Mouse (Mus musculus) olfactory bulb, adult 2 months (tissue): ENCODE data around the gene Elf1.

Experiments used
- CTCF ChIP-seq: fragments of 200-500 bp; IDR thresholded peaks from 2 replicates; pipeline ENCODE4 v1.5.1; 2012; ENCODE audit warnings: low read depth, mild to moderate bottlenecking, low read length, moderate library complexity; ENCODE audit not compliant: insufficient read depth
- POLR2A ChIP-seq: fragments of 200-500 bp; IDR thresholded peaks from 2 replicates; pipeline ENCODE4 v1.6.1; 2012; ENCODE audit warnings: mild to moderate bottlenecking, low read depth, low read length, moderate library complexity; ENCODE audit not compliant: insufficient read depth

- TF ChIP-seq CTCF (no peak), POLR2A (no peak)
Observed at GRCm38 (mm10) chr14:79441441-79441840, 39.6 kb upstream of the Elf1 start.
